Mouse (Mus musculus): ENCODE measurements around the gene Acap3. TPM values are rescaled to one million over a fixed set of nuclear protein-coding genes. Genes with fewer than 3 reads are reported as not detected.

The Acap3 gene
- polyA plus RNA-seq, 1 experiment from 2014 or later = 5.5 TPM

DNA sequence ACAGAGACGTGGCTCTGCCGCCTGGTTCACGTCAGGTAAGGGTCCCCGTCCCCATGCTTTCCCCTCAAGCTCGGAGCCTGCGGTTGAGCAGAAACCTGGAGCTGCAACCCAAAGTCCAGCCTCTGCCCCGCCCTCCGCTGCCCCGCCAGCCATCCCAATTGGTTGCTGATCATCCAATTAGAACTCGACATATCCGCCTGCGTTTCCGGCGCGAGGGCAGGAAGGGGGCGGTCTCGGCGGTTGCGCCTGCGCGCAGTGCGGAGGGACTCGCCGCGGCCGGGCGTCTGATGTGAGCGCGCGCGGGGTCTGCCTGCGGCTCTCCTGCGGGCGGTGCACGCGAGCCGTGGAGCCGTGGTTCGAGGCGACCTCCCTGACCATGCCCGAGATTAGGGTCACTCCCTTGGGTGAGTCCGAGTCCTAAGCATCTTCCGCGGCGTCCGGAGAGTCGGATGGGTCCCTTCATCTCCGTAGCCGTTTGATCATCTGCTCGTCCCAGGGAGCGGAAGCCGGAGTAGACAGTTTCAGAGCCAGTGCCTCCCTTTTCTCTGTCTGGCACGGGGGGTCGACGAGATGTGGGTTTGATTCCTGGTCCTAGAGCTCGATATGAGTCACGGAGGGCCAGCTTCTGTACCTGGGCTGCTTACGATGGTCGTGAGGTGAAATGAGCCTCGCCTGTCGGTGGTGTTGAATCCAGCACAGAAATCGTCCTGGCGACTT, 22.1 kb upstream of the Acap3 start, which contains the start of the genes Cptp and Ints11:
Gene Cptp (minus strand): TSS at position 124 of the 717 bp plus-strand sequence.
Gene Ints11 (plus strand): TSS at position 230 of the 717 bp plus-strand sequence.
- Histone ChIP-seq H3K4me3 (ENCODE audit: low read depth, low read length) (peak within 1 kb of the TSS; percentile 83), H3K9ac (ENCODE audit: low read depth, low read length) (peak within 1 kb of the TSS; percentile 86)

DNA sequence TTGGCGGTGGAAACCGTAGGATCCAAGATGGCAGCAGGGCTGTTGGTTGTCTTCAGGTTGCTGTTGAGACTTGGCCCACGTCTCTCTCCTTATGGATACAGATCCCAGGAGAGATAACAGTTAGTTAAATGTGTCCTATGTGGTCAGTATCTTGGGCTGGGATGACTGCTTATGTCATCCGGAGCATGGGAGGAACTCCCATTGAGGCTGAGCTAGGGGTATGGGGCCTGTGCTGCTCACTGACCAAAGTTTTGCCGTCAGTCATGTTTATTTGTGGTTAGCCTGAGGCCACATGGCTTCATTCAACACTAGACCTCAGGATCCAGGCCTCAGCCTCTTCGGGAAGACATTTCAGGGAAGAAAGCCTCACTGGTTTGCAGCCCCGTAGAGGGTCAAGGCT, 20.2 kb upstream of the Acap3 start:
- Histone ChIP-seq H3K27ac (ENCODE audit: low read length) (no peak overlapping the region), H3K9me3 (replicated peaks; ENCODE audit: control insufficient read depth, low read length) (no peaks in the 10 kb centered on the region), H3K4me1 (ENCODE audit: control insufficient read depth, low read depth, low read length) (peaks cover 28% of the 10 kb centered on the region), H3K4me3 (ENCODE audit: low read depth, low read length) (no peak overlapping the region), H3K36me3 (ENCODE audit: control insufficient read depth, insufficient read depth) (peaks cover 16% of the 10 kb centered on the region; the same call in 1 of the 2 replicates), H3K4me2 (ENCODE audit: low read depth, low read length) (no peak overlapping the region), H3K9ac (ENCODE audit: low read depth, low read length) (no peak overlapping the region), H3K27me3 (ENCODE audit: control insufficient read depth, insufficient read depth, low read depth, low read length) (no peaks in the 10 kb centered on the region)
- 65% methylated on average over 7 of the region's 7 CpGs for WGBS (ENCODE audit: insufficient replicate concordance)
- no peak for ATAC-seq (ENCODE audit: low read depth)

More for the DNA sequence above, 22.1 kb upstream of the Acap3 start, which contains the start of the genes Cptp and Ints11:
- H3K27me3 ChIP-seq (ENCODE audit: control insufficient read depth, insufficient read depth, low read depth, low read length) = no peaks in the 10 kb centered on the region
- no peaks in the 10 kb centered on the region for H3K9me3 ChIP-seq (replicated peaks; ENCODE audit: control insufficient read depth, low read length)
- peak within 1 kb of the TSS; percentile 96 for H3K4me2 ChIP-seq (ENCODE audit: low read depth, low read length)
- peaks cover 14% of the 10 kb centered on the region for H3K36me3 ChIP-seq (ENCODE audit: control insufficient read depth, insufficient read depth)
- H3K27ac ChIP-seq (ENCODE audit: low read length) = peak within 1 kb of the TSS; percentile 51
- ATAC-seq (ENCODE audit: low read depth) = peak; percentile 98
- H3K4me1 ChIP-seq (ENCODE audit: control insufficient read depth, low read depth, low read length) = peaks cover 28% of the 10 kb centered on the region
- under 1% methylated on average over 63 of the region's 63 CpGs for WGBS (ENCODE audit: insufficient replicate concordance)

GRCm38 (mm10) chr4:155883587-155883986, 8.0 kb upstream of the Acap3 start:
- WGBS (ENCODE audit: insufficient replicate concordance) = 71% methylated on average over 3 of the region's 3 CpGs
- Histone ChIP-seq H3K9ac (ENCODE audit: low read depth, low read length) (no peak overlapping the region), H3K36me3 (ENCODE audit: control insufficient read depth, insufficient read depth) (peaks cover 30% of the 10 kb centered on the region), H3K27me3 (ENCODE audit: control insufficient read depth, insufficient read depth, low read depth, low read length) (no peaks in the 10 kb centered on the region), H3K4me2 (ENCODE audit: low read depth, low read length) (no peak overlapping the region), H3K9me3 (replicated peaks; ENCODE audit: control insufficient read depth, low read length) (no peaks in the 10 kb centered on the region), H3K27ac (ENCODE audit: low read length) (no peak overlapping the region), H3K4me1 (ENCODE audit: control insufficient read depth, low read depth, low read length) (no peaks in the 10 kb centered on the region), H3K4me3 (ENCODE audit: low read depth, low read length) (no peak overlapping the region)
- ATAC-seq (ENCODE audit: low read depth) = no peak

GRCm38 (mm10) chr4:155886330-155886729, 5.3 kb upstream of the Acap3 start:
- H3K36me3 ChIP-seq (ENCODE audit: control insufficient read depth, insufficient read depth) = peaks cover 30% of the 10 kb centered on the region
- H3K9me3 ChIP-seq (replicated peaks; ENCODE audit: control insufficient read depth, low read length) = no peaks in the 10 kb centered on the region
- no peaks in the 10 kb centered on the region for H3K27me3 ChIP-seq (ENCODE audit: control insufficient read depth, insufficient read depth, low read depth, low read length)
- no peak for ATAC-seq (ENCODE audit: low read depth)
- H3K4me3 ChIP-seq (ENCODE audit: low read depth, low read length) = no peak overlapping the region
- no peak overlapping the region for H3K4me2 ChIP-seq (ENCODE audit: low read depth, low read length)
- no peak overlapping the region for H3K27ac ChIP-seq (ENCODE audit: low read length)
- H3K9ac ChIP-seq (ENCODE audit: low read depth, low read length) = no peak overlapping the region
- 73% methylated on average over 5 of the region's 5 CpGs for WGBS (ENCODE audit: insufficient replicate concordance)
- peaks cover 9% of the 10 kb centered on the region for H3K4me1 ChIP-seq (ENCODE audit: control insufficient read depth, low read depth, low read length)

- H3K9me3 ChIP-seq (replicated peaks; ENCODE audit: control insufficient read depth, low read length) = no peaks in the 10 kb centered on the region
- no peaks in the 10 kb centered on the region for H3K27me3 ChIP-seq (ENCODE audit: control insufficient read depth, insufficient read depth, low read depth, low read length)
- H3K9ac ChIP-seq (ENCODE audit: low read depth, low read length) = no peak overlapping the region
- H3K4me1 ChIP-seq (ENCODE audit: control insufficient read depth, low read depth, low read length) = peaks cover 12% of the 10 kb centered on the region
- no peak for ATAC-seq (ENCODE audit: low read depth)
- no peak overlapping the region for H3K4me2 ChIP-seq (ENCODE audit: low read depth, low read length)
- 86% methylated on average over 10 of the region's 10 CpGs for whole genome bisulfite sequencing (ENCODE audit: insufficient replicate concordance)
- H3K27ac ChIP-seq (ENCODE audit: low read length) = no peak overlapping the region
- H3K36me3 ChIP-seq (ENCODE audit: control insufficient read depth, insufficient read depth) = peaks cover 30% of the 10 kb centered on the region
- no peak overlapping the region for H3K4me3 ChIP-seq (ENCODE audit: low read depth, low read length)
These were observed 3.9 kb upstream of the Acap3 start for GRCm38 (mm10) chr4:155887674-155888073.

- Histone ChIP-seq H3K9ac (ENCODE audit: low read depth, low read length) (no peak overlapping the region), H3K27me3 (ENCODE audit: control insufficient read depth, insufficient read depth, low read depth, low read length) (no peaks in the 10 kb centered on the region), H3K36me3 (ENCODE audit: control insufficient read depth, insufficient read depth) (peaks cover 30% of the 10 kb centered on the region), H3K27ac (ENCODE audit: low read length) (no peak overlapping the region), H3K9me3 (replicated peaks; ENCODE audit: control insufficient read depth, low read length) (no peaks in the 10 kb centered on the region), H3K4me2 (ENCODE audit: low read depth, low read length) (no peak overlapping the region), H3K4me1 (ENCODE audit: control insufficient read depth, low read depth, low read length) (peaks cover 18% of the 10 kb centered on the region), H3K4me3 (ENCODE audit: low read depth, low read length) (no peak overlapping the region)
- ATAC-seq (ENCODE audit: low read depth) = no peak
- 80% methylated on average over 9 of the region's 9 CpGs for WGBS (ENCODE audit: insufficient replicate concordance)
These were observed 3.4 kb upstream of the Acap3 start for GRCm38 (mm10) chr4:155888181-155888580.

- H3K27ac ChIP-seq (ENCODE audit: low read length) = no peak overlapping the region
- H3K9me3 ChIP-seq (replicated peaks; ENCODE audit: control insufficient read depth, low read length) = no peaks in the 10 kb centered on the region
- H3K36me3 ChIP-seq (ENCODE audit: control insufficient read depth, insufficient read depth) = peaks cover 30% of the 10 kb centered on the region
- 71% methylated on average over 5 of the region's 5 CpGs for WGBS (ENCODE audit: insufficient replicate concordance)
- peaks cover 29% of the 10 kb centered on the region for H3K4me1 ChIP-seq (ENCODE audit: control insufficient read depth, low read depth, low read length)
- H3K27me3 ChIP-seq (ENCODE audit: control insufficient read depth, insufficient read depth, low read depth, low read length) = no peaks in the 10 kb centered on the region
- H3K4me3 ChIP-seq (ENCODE audit: low read depth, low read length) = no peak overlapping the region
- ATAC-seq (ENCODE audit: low read depth) = no peak
- no peak overlapping the region for H3K4me2 ChIP-seq (ENCODE audit: low read depth, low read length)
- H3K9ac ChIP-seq (ENCODE audit: low read depth, low read length) = no peak overlapping the region
These were observed 2.3 kb upstream of the Acap3 start for GRCm38 (mm10) chr4:155889316-155889715.

GRCm38 (mm10) chr4:155891011-155891471, 581 bp upstream of the Acap3 start:
- ATAC-seq (ENCODE audit: low read depth) = no peak
- H3K4me3 ChIP-seq (ENCODE audit: low read depth, low read length) = peak overlapping the region; percentile 81
- H3K9me3 ChIP-seq (replicated peaks; ENCODE audit: control insufficient read depth, low read length) = no peaks in the 10 kb centered on the region
- under 1% methylated on average over 34 of the region's 34 CpGs for WGBS (ENCODE audit: insufficient replicate concordance)
- H3K4me2 ChIP-seq (ENCODE audit: low read depth, low read length) = peak overlapping the region; percentile 100
- peak overlapping the region; percentile 62 for H3K9ac ChIP-seq (ENCODE audit: low read depth, low read length)
- H3K4me1 ChIP-seq (ENCODE audit: control insufficient read depth, low read depth, low read length) = peaks cover 41% of the 10 kb centered on the region
- H3K36me3 ChIP-seq (ENCODE audit: control insufficient read depth, insufficient read depth) = peaks cover 19% of the 10 kb centered on the region
- H3K27me3 ChIP-seq (ENCODE audit: control insufficient read depth, insufficient read depth, low read depth, low read length) = no peaks in the 10 kb centered on the region
- H3K27ac ChIP-seq (ENCODE audit: low read length) = no peak overlapping the region

- under 1% methylated on average over 52 of the region's 56 CpGs for WGBS (ENCODE audit: insufficient replicate concordance)
- H3K27ac ChIP-seq (ENCODE audit: low read length) = peak overlapping the region; percentile 95
- H3K9me3 ChIP-seq (replicated peaks; ENCODE audit: control insufficient read depth, low read length) = no peaks in the 10 kb centered on the region
- H3K4me3 ChIP-seq (ENCODE audit: low read depth, low read length) = peak overlapping the region; percentile 81
- no peaks in the 10 kb centered on the region for H3K27me3 ChIP-seq (ENCODE audit: control insufficient read depth, insufficient read depth, low read depth, low read length)
- H3K4me1 ChIP-seq (ENCODE audit: control insufficient read depth, low read depth, low read length) = peaks cover 41% of the 10 kb centered on the region
- ATAC-seq (ENCODE audit: low read depth) = peak; percentile 91
- H3K36me3 ChIP-seq (ENCODE audit: control insufficient read depth, insufficient read depth) = peaks cover 19% of the 10 kb centered on the region
- peak overlapping the region; percentile 89 for H3K9ac ChIP-seq (ENCODE audit: low read depth, low read length)
- peak overlapping the region; percentile 100 for H3K4me2 ChIP-seq (ENCODE audit: low read depth, low read length)
These were observed 395 bp downstream of the Acap3 start for GRCm38 (mm10) chr4:155892017-155892416.

All from liver, embryonic 16.5 days (tissue).